Comparison of ENCODE assay signal across 11 mouse cellular contexts in the genomic region with DNA sequence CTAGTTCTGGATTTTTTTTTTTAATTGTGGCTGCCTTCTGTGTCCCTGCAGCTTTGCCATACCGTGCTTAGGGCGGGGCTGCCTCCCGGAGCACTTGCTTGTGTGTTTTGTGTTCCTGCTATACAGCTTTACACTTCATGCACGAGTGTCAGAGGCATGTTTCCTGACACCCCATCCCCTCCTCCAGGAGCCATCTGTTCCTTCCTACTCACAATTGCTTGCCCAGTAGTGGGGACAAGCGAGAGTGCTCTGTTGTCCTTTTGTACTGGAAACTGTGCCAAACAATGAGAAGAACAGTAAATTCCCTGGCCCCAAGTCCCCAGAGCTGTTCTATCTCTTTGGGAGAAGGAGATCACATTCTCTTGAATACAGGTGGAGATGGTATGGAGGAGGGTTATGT.
DNase-seq lines count a peak whose midpoint lies in the region; ATAC-seq lines count a peak whose summit lies in the region.
"Had no signal": no experiment of that assay in that cellular context is flagged by ENCODE, and none has a peak within 500 bp of the region (broad histone marks: within the 10 kb centered on the region; RNA-seq: fewer than 3 reads in every experiment).

No protein-coding gene starts in this region.

- no peak for DNase-seq in frontal cortex, postnatal 25 days (ENCODE audit: low spot score in 2 of 2)
- peak; percentile 8 for DNase-seq in retina, embryonic 14.5 days (ENCODE audit: low spot score)
- no peak for DNase-seq in retina, postnatal 1 day
- DNase-seq in cerebellum, postnatal 36 days, result peak; percentile 65 to 74
- DNase-seq in right cerebral cortex, postnatal 36 days (ENCODE audit: low spot score in 2 of 2), result peak; percentile 9 to 25
- no peak for DNase-seq in T-cell, adult 2 months (ENCODE audit: low spot score)
- no peak for DNase-seq in ovary, postnatal 14 days (ENCODE audit: low spot score)
- DNase-seq: B cell, adult 2 months; gastrocnemius, postnatal 25 days; thymus, postnatal 4 days had no signal

- peak; percentile 86 for ATAC-seq in frontal cortex, adult (ENCODE audit: low TSS enrichment)

Comparison
In these comparisons a context has a peak if more than half of its experiments do, and no peak if none do; other contexts are left out.
1. DNase-seq: peak in retina, embryonic 14.5 days (single experiment), cerebellum, postnatal 36 days (2 of 2) and right cerebral cortex, postnatal 36 days (2 of 2); none in frontal cortex, postnatal 25 days (0 of 2), retina, postnatal 1 day (single experiment), T-cell, adult 2 months (single experiment) and ovary, postnatal 14 days (single experiment).